Mouse (Mus musculus) hindbrain, embryonic 13.5 days (tissue): ENCODE data around the gene Acod1. TPM values are rescaled to one million over a fixed set of nuclear protein-coding genes. Genes with fewer than 3 reads are reported as not detected.

Experiments
- ATAC-seq: fragments of 200-750 bp; cut with Nextera tagmentation; 2 replicates; pipeline ENCODE4 v1.8.0; 2017; ENCODE audit warnings: moderate TSS enrichment; ENCODE audit not compliant: low FRiP score
- H3K27ac ChIP-seq: fragments of 300-500 bp; sonication (generic); 2 replicates; pipeline ENCODE4 v1.5.1; 2015; ENCODE audit warnings: inconsistent platforms, mild to moderate bottlenecking, moderate library complexity
- H3K27me3 ChIP-seq: fragments of 300-500 bp; sonication (generic); 2 replicates; pipeline ENCODE4 v1.6.1; 2015; ENCODE audit warnings: mild to moderate bottlenecking, inconsistent platforms
- H3K36me3 ChIP-seq: fragments of 300-500 bp; sonication (generic); 2 replicates; pipeline ENCODE4 v1.6.1; 2015; ENCODE audit warnings: mild to moderate bottlenecking, inconsistent platforms
- H3K4me1 ChIP-seq: fragments of 300-500 bp; sonication (generic); replicated peaks from 2 replicates; pipeline ENCODE4 v1.6.1; 2015; ENCODE audit warnings: inconsistent platforms
- H3K4me2 ChIP-seq: fragments of 300-500 bp; sonication (generic); 2 replicates; pipeline ENCODE4 v1.6.1; 2015; ENCODE audit warnings: inconsistent platforms, mild to moderate bottlenecking, moderate library complexity
- H3K4me3 ChIP-seq: fragments of 300-500 bp; sonication (generic); 2 replicates; pipeline ENCODE4 v1.5.1; 2015; ENCODE audit warnings: mild to moderate bottlenecking, inconsistent platforms
- H3K9ac ChIP-seq: fragments of 300-500 bp; sonication (generic); 2 replicates; pipeline ENCODE4 v1.6.1; 2015; ENCODE audit warnings: mild to moderate bottlenecking, inconsistent platforms
- H3K9me3 ChIP-seq: fragments of 300-500 bp; sonication (generic); 2 replicates; pipeline ENCODE4 v1.6.1; 2016; ENCODE audit warnings: inconsistent platforms
- WGBS: fragments of 180-500 bp; shearing (Covaris S2); methylation state at CpG from one replicate; pipeline ENCODE4 v1.1.7; 2015; 5-methylcytosine and 5-hydroxymethylcytosine counted together
- polyA plus RNA-seq: library from polyadenylated mRNA; unstranded; fragments of >200 nt; fragmentation: Nextera tagmentation; extraction: Ambion mirVana; gene quantifications from 2 replicates; pipeline ENCODE4 v1.2.1, GENCODE M21; 2015

Gene Acod1
- polyA plus RNA-seq, 1 experiment from 2014 or later, result not detected

DNA sequence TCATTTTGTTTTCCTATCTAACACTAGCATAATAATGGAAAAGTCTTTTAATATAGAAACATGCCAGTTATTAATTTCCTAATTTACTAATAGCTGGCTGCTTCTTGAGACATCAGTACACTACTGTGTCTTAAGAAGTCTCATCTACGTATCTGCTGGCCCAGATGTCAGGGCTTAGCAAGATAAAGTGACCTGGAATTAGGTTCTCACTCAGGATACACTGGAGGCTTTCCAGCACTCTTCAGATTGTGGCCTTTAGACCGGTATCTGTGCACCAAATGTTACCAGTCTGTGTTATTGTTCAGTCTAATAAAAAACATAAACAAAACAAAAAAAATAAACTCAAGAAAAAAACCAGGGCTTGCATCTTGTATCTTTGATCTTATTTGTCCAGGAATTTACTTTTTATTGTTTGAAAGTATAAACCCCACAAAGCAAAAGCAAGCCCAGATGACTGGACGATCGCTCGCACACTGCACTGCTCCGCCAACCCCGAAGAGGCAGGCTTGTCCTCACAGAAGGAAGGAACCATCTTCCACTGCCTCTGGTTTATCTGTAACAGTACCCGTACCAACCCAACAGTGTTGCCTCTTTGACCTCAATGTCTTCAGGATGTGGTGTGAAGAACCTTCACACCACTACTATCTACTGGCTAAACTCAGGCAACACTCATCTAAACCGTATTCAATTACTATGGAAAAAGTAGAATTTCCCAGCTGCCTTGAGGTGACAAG lies 30.7 kb downstream of the Acod1 start:
- H3K9ac ChIP-seq, result no peak overlapping the region
- H3K4me2 ChIP-seq, result no peak overlapping the region

DNA sequence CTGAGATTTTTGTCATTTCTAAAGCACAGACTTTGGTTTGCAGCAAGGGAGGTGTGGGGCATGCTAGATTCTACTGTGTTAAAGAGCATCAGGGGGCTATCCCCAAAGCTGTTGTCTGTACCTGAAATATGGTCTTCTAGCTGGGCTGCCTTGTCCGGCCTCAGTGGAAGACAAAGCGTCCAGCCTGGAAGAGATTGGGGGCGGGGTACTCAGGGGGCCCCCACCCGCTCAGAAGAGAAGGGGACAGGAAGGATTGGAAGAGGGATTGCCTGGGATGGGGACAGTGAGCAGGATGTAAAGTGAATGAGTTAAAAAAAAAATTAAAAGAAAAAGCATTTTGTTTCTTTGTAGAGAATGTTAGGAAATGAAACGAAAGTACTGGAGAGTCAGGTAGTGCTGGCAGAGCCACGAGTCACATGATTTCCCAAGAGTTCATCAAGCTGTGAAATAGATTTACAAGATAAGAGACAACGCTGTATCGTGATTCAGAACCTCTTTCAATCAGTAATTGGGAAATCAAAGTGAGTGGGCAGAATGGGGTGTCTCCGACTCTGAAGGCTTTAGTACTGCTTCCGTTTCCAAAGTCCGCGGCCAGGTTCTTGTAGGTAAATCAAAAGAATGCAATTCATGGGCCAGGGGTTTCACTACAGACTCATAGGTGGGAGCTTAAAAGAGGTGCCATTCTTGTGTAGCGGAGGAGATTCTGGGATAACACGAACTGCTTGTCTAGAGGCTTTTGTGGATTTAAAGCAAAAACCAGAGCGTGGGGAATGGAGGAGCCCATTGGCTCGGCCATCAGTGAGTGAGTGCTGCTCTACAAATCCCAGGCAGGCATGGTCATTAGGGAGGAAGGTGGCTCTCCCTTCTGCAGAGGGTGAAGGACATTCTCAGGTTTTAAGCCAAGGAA lies 31.5 kb downstream of the Acod1 start:
- no peaks in the 10 kb centered on the region for H3K9me3 ChIP-seq
- 88% methylated on average over 16 of the region's 16 CpGs for WGBS
- no peak for ATAC-seq

More for the DNA sequence above, 30.7 kb downstream of the Acod1 start:
- H3K4me1 ChIP-seq, result peaks cover 6% of the 10 kb centered on the region
- no peak overlapping the region for H3K4me3 ChIP-seq
- no peak overlapping the region for H3K27ac ChIP-seq
- no peaks in the 10 kb centered on the region for H3K9me3 ChIP-seq
- WGBS, result 93% methylated on average over 9 of the region's 9 CpGs
- peaks cover 33% of the 10 kb centered on the region for H3K36me3 ChIP-seq
- no peak for ATAC-seq
- no peaks in the 10 kb centered on the region for H3K27me3 ChIP-seq

DNA sequence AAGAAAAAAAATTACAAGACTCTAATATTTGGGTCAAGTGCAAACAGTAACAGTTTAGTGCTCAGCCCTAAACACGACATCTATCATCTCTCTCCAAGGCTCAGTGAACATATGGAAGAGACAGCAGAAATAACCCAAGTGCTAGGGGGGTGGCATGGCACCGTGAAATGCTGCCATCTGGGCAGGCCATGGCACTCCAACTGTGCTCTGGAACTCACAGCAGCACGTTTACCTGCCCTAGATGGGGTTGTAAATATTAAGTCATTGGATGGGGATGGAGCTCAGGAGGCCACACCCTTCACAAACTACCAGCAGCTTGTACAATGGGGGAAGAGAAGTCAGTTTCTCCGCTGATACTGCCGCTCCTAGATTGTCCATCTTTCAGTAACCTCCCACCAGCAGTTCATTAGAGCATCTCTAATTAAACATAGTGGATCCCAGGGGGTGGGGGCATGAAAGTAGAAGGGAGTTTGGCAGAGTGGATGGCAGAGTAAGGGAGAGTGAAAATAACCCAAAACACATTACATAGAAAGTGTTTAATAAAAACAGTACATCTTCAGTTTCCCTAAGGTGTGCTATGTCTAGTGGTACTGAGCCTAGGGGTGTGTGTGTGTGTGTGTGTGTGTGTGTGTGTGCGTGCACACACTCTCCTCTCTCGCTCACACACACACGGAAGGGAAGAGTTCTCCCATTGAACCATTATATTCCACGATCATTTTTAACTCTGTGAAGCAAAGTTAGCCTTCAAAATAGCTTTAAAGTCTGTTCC lies 32.6 kb downstream of the Acod1 start:
- Histone ChIP-seq H3K9me3 (no peaks in the 10 kb centered on the region), H3K27ac (no peak overlapping the region), H3K9ac (no peak overlapping the region), H3K27me3 (no peaks in the 10 kb centered on the region), H3K36me3 (peaks cover 33% of the 10 kb centered on the region), H3K4me1 (peaks cover 6% of the 10 kb centered on the region), H3K4me3 (no peak overlapping the region), H3K4me2 (no peak overlapping the region)
- ATAC-seq, result peak; percentile 64; the same call in 1 of the 2 replicates
- 81% methylated on average over 9 of the region's 9 CpGs for WGBS

More for the DNA sequence above, 31.5 kb downstream of the Acod1 start:
- no peaks in the 10 kb centered on the region for H3K27me3 ChIP-seq
- H3K27ac ChIP-seq, result no peak overlapping the region
- H3K9ac ChIP-seq, result no peak overlapping the region
- H3K36me3 ChIP-seq, result peaks cover 32% of the 10 kb centered on the region
- H3K4me2 ChIP-seq, result no peak overlapping the region
- H3K4me3 ChIP-seq, result no peak overlapping the region
- peaks cover 6% of the 10 kb centered on the region for H3K4me1 ChIP-seq

DNA sequence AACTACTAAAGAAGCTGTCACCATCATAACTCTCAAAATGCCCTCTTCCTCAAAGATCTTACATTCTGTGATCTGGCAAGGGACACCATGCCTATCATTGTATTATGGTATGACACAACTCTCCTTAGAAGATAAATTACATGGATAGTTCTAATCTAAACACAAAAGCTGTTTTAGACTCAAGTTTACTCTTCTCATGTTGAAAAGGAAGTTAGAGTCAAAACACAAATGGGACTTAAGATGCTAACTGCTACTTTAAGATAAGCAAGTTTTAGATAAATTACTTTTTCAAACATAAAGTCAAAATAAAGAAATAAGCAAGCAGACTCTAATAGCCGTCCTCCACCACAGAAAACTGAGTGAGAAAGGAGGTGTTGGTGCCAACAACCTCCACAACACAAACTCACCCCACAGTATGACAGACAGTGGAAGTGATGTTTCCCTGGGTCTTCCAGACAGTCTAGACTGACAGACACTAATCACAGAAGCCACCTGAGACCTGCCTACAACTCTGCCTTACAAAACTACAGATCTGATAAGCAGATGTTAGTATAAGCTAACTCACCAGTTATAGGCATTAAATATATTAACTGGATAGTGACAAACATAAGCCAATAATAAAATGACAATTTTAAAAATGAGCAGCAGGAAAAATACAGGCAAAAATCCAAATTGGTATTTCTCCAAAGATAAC lies 39.2 kb downstream of the Acod1 start:
- peaks cover 61% of the 10 kb centered on the region for H3K36me3 ChIP-seq
- no peak overlapping the region for H3K4me2 ChIP-seq
- no peaks in the 10 kb centered on the region for H3K27me3 ChIP-seq
- H3K27ac ChIP-seq, result no peak overlapping the region
- no peaks in the 10 kb centered on the region for H3K4me1 ChIP-seq
- WGBS, result 89% methylated on average over 1 of the region's 1 CpGs
- no peak overlapping the region for H3K9ac ChIP-seq
- H3K4me3 ChIP-seq, result no peak overlapping the region
- no peak for ATAC-seq
- H3K9me3 ChIP-seq, result no peaks in the 10 kb centered on the region

DNA sequence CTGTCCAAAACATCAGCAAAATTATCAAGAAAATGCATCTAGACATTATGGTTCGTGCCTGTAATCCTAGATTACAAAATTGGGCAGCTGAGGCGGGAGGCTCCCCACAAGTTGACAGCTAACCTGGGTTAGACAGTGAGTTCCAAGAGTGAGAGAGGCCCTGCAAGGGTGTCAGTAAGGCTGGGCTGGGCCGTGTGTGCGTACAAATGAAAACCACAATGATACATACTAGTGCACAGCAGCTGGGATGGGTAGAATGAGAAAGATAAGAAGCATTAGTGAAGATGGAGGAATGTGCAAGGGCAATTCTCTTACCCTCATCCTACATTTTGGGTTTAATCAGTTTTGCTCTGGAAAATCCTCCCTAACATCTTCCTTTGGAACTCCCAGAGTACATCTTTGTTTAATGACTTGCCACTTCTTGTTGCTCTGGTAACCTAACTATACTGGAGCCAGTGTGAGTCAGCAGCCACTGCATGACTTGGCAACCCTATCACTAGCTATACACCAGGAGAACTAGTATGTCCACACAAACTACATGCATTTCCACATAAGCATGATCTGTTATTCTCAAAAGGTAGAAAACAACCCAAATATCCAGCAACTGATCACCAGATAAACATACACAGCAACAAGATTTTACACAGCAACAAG lies 40.0 kb downstream of the Acod1 start:
- H3K9me3 ChIP-seq, result no peaks in the 10 kb centered on the region
- ATAC-seq, result no peak
- no peak overlapping the region for H3K27ac ChIP-seq
- no peaks in the 10 kb centered on the region for H3K4me1 ChIP-seq
- no peaks in the 10 kb centered on the region for H3K27me3 ChIP-seq
- H3K36me3 ChIP-seq, result peaks cover 69% of the 10 kb centered on the region
- 99% methylated on average over 4 of the region's 4 CpGs for WGBS
- no peak overlapping the region for H3K9ac ChIP-seq
- no peak overlapping the region for H3K4me3 ChIP-seq
- H3K4me2 ChIP-seq, result no peak overlapping the region

DNA sequence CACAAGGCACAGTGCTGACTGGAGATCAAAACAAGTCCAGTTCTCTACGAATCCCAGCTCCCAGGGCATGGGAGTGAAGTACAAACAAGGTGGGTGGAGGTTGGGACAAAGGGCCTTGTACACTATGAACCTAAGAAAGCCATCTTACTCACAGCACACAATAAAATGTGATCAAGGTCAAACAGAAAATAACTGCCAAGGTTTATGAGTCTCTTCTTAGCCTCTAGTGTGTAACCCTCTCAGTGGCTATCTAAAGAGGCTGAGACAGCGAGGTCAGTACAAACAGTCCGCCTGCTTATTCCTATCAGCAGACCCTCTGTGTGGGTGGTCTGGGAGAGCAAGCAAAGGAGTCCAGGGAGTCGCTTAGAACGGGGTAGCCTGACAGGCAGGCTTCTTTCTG lies 41.1 kb downstream of the Acod1 start:
- H3K27me3 ChIP-seq, result no peaks in the 10 kb centered on the region
- H3K4me2 ChIP-seq, result no peak overlapping the region
- no peak overlapping the region for H3K9ac ChIP-seq
- H3K36me3 ChIP-seq, result peaks cover 71% of the 10 kb centered on the region
- H3K9me3 ChIP-seq, result no peaks in the 10 kb centered on the region
- H3K4me1 ChIP-seq, result no peaks in the 10 kb centered on the region
- no peak overlapping the region for H3K4me3 ChIP-seq
- H3K27ac ChIP-seq, result no peak overlapping the region
- ATAC-seq, result no peak
- 92% methylated on average over 5 of the region's 5 CpGs for WGBS

DNA sequence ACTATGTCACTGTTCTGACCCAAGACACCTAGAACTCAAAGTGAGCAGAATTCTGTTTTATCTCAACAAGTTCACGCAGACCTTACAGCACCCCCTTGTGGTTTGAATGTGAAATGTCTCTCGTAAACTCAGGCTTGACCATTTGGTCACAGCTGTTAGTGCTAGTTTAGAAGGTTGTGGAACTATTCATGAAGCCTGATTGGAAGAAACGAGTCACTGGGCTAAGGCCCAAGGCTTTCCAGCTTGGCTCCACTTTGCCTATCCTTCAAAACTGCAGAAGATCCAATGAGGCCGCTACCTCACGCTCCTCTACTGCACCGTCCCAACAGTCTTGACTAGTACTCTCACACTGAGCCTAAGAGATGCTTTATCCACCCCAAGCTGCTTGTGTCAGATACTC lies 41.8 kb downstream of the Acod1 start:
- Histone ChIP-seq H3K9ac (no peak overlapping the region), H3K4me1 (peaks cover 4% of the 10 kb centered on the region), H3K4me2 (no peak overlapping the region), H3K27ac (no peak overlapping the region), H3K36me3 (peaks cover 66% of the 10 kb centered on the region), H3K27me3 (no peaks in the 10 kb centered on the region), H3K4me3 (no peak overlapping the region), H3K9me3 (no peaks in the 10 kb centered on the region)
- no peak for ATAC-seq
- WGBS, result 73% methylated on average over 6 of the region's 6 CpGs

DNA sequence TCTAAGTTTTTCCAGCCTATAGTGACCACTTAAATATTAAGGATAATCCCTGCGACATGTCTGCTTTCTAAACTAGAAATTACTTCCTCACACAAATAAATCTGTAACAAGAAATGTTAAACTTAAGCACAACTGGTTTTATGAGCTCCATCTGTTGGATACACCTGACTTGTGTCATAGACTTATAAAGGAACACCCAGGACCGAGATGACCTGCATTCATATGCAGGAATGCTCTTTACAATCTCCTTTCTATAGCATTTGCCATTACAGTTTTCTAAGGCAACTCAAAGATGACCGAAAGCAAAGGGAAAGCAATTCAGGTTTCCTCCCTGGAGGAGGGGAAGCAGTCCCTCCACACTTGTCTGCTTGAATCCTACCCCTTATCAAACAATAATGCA lies 46.5 kb downstream of the Acod1 start:
- 84% methylated on average over 3 of the region's 3 CpGs for WGBS
- H3K4me1 ChIP-seq, result peaks cover 40% of the 10 kb centered on the region
- H3K4me2 ChIP-seq, result no peak overlapping the region
- H3K27ac ChIP-seq, result no peak overlapping the region
- no peak overlapping the region for H3K9ac ChIP-seq
- no peaks in the 10 kb centered on the region for H3K9me3 ChIP-seq
- H3K36me3 ChIP-seq, result peaks cover 36% of the 10 kb centered on the region
- H3K4me3 ChIP-seq, result no peak overlapping the region
- no peaks in the 10 kb centered on the region for H3K27me3 ChIP-seq
- no peak for ATAC-seq

DNA sequence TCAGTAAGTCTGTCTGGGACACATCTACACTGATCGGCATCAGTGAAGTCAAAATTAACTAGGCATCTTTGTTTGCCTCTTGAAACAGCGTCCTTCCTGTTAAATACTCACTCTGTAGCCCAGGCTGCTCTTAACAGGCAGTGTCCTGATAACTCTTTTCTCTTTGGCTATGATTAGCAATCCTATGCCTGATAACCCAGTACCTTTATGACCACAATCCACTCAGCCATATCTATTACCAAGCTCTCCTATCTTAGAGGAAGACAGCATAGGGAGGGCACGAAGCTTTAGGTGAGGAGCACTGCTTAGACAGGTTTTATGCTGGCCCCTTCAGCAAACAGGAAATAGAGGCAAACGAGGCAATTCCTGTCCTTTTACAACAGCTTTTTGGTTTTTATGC lies 46.9 kb downstream of the Acod1 start:
- Histone ChIP-seq H3K9ac (no peak overlapping the region), H3K27me3 (no peaks in the 10 kb centered on the region), H3K4me1 (peaks cover 40% of the 10 kb centered on the region), H3K27ac (no peak overlapping the region), H3K4me3 (no peak overlapping the region), H3K4me2 (no peak overlapping the region), H3K9me3 (no peaks in the 10 kb centered on the region), H3K36me3 (peaks cover 33% of the 10 kb centered on the region)
- 85% methylated on average over 4 of the region's 4 CpGs for WGBS
- no peak for ATAC-seq

DNA sequence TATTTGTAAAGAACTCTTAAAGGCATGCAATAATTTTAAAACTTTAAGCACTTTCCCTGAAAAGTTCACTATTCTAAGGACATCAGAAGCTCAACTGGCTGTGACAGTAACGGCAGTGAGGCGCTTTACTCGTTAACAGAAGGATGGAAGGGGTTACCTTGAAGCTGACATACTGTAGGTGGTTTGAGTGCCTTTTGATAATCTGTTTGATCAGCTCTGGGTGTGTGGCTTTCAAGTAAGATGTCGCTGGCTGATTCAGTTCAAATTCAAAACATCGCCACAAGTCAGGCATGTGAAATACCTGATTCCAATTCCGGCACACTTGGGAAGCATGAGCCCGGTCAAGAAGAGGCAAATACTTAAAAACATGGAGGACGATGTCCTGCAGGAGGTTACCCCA lies 48.3 kb downstream of the Acod1 start:
- H3K4me1 ChIP-seq, result peaks cover 40% of the 10 kb centered on the region
- no peak for ATAC-seq
- no peaks in the 10 kb centered on the region for H3K9me3 ChIP-seq
- H3K9ac ChIP-seq, result no peak overlapping the region
- peaks cover 23% of the 10 kb centered on the region for H3K36me3 ChIP-seq
- H3K27me3 ChIP-seq, result no peaks in the 10 kb centered on the region
- 94% methylated on average over 8 of the region's 8 CpGs for WGBS
- H3K4me3 ChIP-seq, result no peak overlapping the region
- H3K27ac ChIP-seq, result no peak overlapping the region
- no peak overlapping the region for H3K4me2 ChIP-seq

DNA sequence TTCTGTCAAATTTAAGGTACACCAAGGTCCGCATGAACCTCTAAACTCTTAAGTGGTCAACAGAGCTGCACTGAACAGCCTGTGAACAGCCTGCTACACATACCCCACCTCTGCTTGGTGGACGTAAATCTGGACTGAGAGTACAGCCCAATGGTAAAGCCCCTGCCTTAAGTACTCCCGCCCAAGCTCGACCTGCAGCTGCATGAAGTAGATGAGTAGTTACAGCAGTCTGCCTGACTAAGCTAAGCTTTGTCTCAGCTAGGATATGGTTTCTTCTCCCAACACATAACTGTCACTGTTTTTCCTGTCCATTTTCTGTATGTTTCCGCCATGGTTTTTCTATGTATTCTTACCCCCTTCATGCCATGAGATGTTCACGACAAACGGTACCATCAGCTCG lies 49.0 kb downstream of the Acod1 start:
- H3K9me3 ChIP-seq, result no peaks in the 10 kb centered on the region
- 96% methylated on average over 8 of the region's 8 CpGs for WGBS
- no peak overlapping the region for H3K9ac ChIP-seq
- no peak overlapping the region; the same call in 1 of the 2 replicates for H3K4me2 ChIP-seq
- peaks cover 20% of the 10 kb centered on the region for H3K36me3 ChIP-seq
- peaks cover 40% of the 10 kb centered on the region for H3K4me1 ChIP-seq
- no peak overlapping the region for H3K4me3 ChIP-seq
- H3K27ac ChIP-seq, result no peak overlapping the region
- no peak for ATAC-seq
- no peaks in the 10 kb centered on the region for H3K27me3 ChIP-seq
